Mouse (Mus musculus): ENCODE data around the gene Adamtsl1.

The Adamtsl1 gene

DNA sequence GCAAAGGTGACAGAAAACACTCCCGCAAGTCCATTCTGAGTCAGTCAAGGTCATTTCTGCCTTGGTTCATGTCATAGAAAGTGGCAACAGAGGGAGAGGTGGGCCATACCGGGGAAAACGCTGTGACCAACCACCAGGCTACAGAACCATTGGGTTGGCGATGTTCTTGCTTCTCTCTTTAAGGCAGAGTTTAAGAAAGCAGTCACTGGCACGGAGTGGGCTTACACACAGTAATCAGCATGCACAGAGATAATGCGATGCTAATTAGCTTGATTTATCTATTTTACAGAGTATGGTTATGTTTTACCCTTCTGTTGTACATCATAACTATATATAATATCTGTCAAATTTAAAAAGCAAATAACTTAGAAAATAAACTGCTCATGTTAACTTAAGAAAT lies 531.5 kb downstream of the Adamtsl1 start:
- no peak for DNase-seq (ENCODE audit: low read depth, low spot score)

- DNase-seq (ENCODE audit: low read depth, low spot score), result peak; percentile 85
These were observed 531.9 kb downstream of the Adamtsl1 start for GRCm38 (mm10) chr4:86045876-86046275.

DNA sequence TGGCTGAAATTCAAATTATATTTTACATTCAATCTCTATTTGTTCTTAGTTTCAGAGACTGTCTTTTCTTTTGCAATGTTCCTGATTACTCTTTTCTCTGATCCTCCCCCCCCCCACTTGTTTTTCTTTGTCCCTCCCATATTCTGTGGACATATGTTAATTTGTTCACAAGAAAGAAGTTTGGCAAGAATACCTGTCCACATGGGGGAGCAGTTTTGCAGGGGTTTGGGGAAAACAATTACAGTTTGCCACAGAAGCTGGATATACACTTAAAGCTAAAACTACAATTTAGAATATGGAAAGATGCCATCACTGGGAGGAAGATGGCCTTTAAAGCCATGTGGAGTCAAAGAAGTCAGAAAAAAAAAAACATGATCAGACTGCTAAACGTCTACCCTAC lies 532.9 kb downstream of the Adamtsl1 start:
- DNase-seq (ENCODE audit: low read depth, low spot score), result no peak

DNA sequence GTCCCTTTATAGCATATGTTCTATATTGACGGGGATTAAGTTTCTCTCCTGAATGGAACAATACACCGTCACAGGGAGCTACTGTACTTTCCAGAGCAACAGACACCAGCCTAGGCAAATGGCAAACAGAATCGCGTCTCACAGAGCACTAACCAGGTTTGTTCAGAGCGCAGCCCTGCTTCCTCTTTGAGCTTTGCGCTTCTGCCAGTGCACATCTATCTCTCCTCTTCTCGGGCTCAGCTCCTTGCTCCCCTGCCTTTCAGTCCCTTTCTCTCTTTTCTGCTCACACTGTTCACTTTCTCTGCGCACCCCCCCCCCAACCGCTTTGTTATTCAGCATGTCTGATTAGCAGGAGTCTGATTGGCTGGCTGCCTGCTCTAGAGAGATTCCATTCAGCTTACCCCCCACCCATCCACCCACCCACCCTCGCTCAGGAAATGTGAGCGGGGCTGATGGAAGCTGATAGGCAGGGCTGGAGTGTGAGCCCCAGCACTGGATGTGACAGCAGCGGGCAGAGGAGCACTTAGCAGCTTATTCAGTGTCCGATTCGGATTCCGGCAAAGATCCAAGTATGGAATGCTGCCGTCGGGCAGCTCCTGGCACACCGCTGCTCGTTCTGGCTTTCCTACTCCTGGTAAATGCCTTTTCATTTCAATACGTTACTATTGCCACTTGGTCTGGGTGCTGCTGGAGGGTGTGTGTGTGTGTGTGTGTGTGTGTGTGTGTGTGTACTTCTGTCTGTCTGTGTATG lies 539.7 kb downstream of the Adamtsl1 start:
- DNase-seq (ENCODE audit: low read depth, low spot score), result peak; percentile 90

GRCm38 (mm10) chr4:86060614-86061013 lies 546.6 kb downstream of the Adamtsl1 start:
- DNase-seq (ENCODE audit: low read depth, low spot score), result no peak

GRCm38 (mm10) chr4:86068376-86068775 lies 554.4 kb downstream of the Adamtsl1 start:
- DNase-seq (ENCODE audit: low read depth, low spot score), result no peak

DNA sequence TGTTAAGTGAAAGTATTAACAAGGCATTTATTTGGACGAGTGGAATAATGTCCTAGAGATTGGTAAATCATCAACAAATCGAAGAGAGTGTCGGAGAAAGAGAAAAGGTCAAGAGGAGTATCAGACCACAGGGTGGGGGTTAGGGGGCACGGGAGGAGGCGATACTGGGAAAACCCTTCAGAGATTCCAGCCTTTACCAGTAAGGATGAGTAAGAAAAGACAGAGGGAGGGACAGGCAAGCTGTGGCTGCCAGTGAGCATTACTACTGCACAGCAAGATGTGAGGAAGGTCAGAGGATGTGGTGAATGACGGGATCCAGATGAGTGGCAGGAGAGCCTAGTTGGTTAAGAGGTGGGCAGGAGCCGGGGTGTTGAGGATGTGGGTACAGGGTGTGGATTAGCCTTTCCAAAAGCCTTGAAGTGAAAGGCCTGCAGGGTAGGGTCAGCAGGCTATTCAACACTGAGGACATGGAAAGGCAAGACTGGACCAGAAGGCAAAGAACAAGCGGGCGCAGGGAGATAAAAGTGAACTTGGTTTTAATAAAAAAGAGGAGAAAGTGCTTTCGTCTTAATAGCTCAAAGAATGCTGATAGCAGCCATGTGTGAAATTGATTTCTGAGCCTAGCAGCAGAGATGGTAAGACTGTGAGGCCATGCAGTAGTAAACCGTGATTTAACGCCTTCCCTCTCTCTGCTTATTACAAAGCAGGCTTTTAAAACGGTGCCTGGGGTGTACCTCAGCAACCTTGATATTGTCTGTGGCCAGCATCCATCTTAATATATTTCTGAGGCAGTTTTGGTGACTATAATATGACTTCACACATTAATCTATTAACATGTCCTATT lies 555.1 kb downstream of the Adamtsl1 start:
- DNase-seq (ENCODE audit: low read depth, low spot score), result no peak

DNA sequence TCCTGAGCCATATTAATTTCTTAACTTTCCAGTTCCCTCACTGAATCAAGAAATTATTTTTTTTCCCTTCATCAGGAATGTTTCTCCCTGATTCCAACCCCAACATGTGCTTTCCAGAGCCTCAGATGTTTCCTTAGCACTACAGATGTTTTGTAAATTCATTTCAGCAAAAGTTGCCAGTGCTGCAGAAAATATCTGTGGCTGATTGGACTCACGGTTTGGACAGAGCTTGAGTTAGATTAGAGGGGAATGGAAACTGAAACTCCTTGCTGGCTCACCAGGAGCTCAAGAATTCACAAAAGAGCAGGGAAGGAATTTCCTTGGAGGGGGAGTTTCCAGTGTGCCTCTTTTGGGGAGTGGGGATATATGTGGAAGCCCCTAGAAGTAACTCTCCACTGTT lies 560.9 kb downstream of the Adamtsl1 start:
- DNase-seq (ENCODE audit: low read depth, low spot score), result no peak

DNA sequence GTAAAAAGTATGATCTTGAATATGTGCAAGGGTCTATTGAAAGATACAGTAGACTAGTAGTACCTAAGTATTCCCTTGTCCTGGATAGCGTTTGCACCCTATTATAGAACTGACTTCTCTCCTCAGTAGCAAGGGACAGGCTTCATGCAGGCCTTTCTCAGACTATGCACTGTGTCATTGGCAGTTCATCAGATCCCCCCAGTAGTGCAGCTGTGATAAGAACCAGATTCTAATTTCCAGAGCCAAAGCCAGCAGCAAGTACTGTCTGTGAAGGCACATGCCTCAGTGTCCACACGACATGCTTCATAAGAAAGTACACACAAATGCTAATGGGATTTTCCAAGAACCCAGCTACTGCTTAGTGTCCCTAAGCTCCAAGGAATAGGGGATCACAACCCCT lies 563.4 kb downstream of the Adamtsl1 start:
- DNase-seq (ENCODE audit: low read depth, low spot score), result no peak

DNA sequence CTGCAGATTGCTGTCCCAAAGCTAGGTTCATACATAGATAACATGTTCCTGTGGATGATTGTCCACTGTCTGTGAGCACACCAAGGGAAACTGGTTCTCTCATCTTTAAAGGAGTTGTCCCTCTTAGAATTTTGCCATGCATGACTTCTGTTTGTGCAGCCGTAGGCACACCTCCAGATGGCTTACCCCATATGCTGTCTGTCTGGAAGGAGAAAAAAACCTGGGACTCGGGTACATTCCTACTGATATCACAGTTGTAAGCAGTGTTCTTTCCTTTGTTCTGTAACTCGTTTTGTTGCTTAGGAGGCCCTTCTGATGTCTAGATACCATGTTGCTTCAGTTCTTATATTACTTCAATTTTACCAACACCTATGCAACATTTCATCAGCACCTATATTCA lies 563.9 kb downstream of the Adamtsl1 start:
- DNase-seq (ENCODE audit: low read depth, low spot score), result no peak

- DNase-seq (ENCODE audit: low read depth, low spot score), result peak; percentile 8
These were observed 573.5 kb downstream of the Adamtsl1 start for GRCm38 (mm10) chr4:86087508-86087907.

- DNase-seq (ENCODE audit: low read depth, low spot score), result no peak
These were observed 589.2 kb downstream of the Adamtsl1 start for GRCm38 (mm10) chr4:86103207-86103606.

- no peak for DNase-seq (ENCODE audit: low read depth, low spot score)
These were observed 594.4 kb downstream of the Adamtsl1 start for GRCm38 (mm10) chr4:86108325-86108724.

DNA sequence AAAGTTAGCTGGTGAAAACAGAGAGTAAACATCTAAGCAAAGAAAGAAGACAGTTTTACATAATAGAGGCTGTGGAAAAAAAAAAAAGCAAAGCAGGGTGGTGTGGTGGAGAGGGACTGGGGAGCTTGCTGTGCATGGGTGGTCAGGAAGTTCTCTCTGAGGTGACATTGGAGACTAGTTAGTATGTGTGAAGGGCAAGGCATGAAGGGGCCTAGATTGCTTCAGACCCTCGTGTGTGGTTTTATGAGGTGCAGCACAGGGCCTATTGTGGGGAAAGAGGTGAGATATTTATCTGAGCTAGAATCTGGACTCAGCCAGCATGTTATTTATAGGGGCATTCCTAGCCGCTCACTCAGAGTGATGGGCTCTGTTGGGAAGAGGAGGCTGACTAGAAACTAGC lies 605.1 kb downstream of the Adamtsl1 start:
- no peak for DNase-seq (ENCODE audit: low read depth, low spot score)

DNA sequence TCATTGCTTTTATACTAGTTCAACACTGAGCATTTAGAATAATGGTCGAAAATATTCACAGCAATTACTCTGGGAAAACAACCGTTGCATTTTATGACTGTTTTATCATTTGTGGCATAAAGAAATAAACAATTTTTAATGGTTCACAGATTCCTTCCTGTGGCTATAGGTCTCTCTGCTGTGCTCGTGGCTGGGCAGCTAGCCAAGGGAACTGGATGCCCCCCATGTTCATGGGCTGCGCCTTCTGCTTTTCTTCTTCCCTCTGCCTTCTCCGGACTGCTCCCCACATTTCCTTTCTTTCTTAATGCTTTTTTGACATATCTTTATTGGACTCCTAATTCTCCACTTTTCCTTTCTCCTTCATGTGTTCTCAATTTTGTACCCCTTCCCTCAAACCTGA lies 608.5 kb downstream of the Adamtsl1 start:
- no peak for DNase-seq (ENCODE audit: low read depth, low spot score)

DNA sequence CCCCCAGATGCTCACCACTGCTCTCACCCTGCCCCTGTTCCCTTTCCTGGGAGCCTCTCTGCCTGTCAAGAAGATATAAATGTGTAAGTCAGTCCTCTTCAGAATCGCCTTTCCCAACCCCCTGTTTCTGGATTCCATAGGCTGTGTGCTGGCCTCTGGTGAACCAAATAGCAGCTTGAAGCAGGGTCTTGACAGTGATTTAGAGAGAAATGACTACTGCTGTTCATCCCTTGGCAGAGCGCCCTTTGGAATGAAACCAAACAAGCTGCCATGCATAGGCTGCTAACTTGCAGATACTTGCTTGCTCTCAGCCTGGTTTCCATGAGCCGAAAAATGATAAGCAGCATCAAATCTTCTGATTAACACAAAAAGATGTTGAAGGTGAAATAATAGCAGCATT lies 610.4 kb downstream of the Adamtsl1 start:
- no peak for DNase-seq (ENCODE audit: low read depth, low spot score)

DNA sequence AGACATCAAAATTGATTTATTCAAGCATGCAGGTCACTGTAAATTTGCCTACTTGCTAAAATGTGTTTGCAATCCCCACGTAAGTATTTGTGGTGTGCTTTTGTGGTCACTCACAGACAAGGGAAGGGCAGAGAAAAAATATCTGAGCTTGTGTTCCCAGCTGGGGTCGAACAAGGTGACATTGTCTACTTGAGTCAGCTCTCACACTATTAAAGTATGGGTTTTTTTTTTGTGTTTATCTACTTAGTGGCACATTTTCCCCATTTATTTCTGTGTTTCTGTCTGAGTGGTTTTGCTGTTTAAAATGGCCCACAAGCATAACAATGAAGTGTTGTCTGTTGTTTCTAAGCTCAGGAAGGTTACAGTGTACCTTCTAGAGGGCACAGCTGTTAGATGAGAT lies 612.7 kb downstream of the Adamtsl1 start:
- DNase-seq (ENCODE audit: low read depth, low spot score), result peak; percentile 6

DNA sequence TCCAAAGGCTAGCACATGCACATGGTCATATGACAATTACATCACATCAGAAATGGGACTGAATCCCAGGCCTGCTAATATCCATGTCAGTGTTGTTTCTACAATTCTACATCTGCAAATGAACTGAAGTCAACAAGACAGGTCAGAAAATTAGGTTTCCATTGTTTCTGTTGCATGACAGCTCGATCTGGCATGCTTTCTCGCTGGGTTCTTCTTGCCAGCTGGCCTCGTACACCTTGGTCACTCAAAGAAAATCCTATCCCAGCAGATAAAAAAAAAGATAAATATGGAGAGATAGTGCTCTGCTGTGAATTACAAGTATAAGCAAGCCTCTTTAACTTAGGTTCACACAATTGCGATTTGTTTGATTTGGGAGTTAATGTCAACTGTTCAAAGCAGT lies 644.6 kb downstream of the Adamtsl1 start:
- DNase-seq (ENCODE audit: low read depth, low spot score), result no peak

DNA sequence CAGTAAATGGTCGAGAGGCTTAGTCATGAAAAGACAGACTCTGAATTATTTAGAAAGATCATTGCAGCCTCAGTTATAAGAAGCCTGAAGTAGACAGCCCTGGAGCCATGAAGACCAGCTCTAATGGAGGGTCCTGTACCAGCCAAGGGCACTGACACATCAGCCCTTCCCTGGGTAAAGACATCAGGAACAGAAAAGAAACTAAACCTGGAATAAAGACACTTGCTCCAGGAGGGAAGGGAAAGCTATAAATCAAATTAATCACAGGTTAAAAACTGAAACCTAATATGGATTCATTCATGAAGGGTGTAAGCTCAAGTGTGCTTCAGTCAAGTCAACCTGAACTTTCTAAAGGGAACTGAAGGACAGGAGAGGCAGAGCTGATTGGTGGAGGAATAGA lies 645.4 kb downstream of the Adamtsl1 start:
- no peak for DNase-seq (ENCODE audit: low read depth, low spot score)

GRCm38 (mm10) chr4:86170763-86171162 lies 656.8 kb downstream of the Adamtsl1 start:
- DNase-seq (ENCODE audit: low read depth, low spot score), result no peak

GRCm38 (mm10) chr4:86171461-86171860 lies 657.5 kb downstream of the Adamtsl1 start:
- no peak for DNase-seq (ENCODE audit: low read depth, low spot score)

DNA sequence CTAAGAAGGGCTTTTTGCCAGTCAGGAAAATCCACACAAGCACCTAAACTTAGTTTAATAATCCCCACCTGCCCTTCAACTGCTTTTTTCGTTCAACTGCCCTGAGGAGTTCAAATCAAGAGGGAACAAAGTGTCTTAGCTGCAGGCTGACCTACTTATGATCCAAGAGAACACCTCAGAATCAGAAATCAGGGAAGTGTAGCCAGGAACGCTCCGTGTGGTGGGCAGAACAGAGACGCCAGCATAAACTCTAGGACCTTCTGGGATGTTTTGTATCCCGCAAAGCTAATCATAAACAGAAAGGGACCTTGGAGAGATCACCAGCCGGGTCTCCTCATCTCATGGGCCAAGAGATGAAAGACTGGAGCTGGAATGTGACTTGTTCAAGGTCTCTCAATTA lies 663.5 kb downstream of the Adamtsl1 start:
- DNase-seq (ENCODE audit: low read depth, low spot score), result peak; percentile 16

GRCm38 (mm10) chr4:86178116-86178515 lies 664.1 kb downstream of the Adamtsl1 start:
- DNase-seq (ENCODE audit: low read depth, low spot score), result peak; percentile 6
